Mouse (Mus musculus): Measurements from ENCODE around the gene Tbpl1. TPM values are rescaled to one million over a fixed set of nuclear protein-coding genes. Genes with fewer than 3 reads are reported as not detected.

The Tbpl1 gene
- polyA plus RNA-seq, 1 experiment: 35.9 TPM

DNA sequence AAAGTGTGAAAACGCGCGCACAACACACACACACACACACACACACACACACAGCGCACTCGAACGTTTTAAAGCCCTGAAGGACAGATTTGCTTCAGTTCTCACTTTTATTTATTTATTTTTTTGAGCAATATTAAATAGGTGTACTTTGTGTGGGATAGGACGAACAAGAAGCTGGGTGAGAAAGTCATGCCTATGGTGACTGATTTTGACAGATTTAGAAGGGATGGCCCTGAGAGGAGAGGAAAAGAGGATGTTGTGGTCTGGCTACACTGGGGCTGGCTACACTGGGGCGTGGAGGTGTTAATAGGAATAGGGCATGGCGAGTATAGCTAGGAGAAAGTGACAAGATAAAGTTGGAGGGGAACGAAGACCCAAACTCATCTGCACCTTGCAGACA lies 443 bp upstream of the Tbpl1 start:
- peaks cover 37% of the 10 kb centered on the region for H3K79me3 ChIP-seq (ENCODE audit: low read depth)
- H3K36me3 ChIP-seq (ENCODE audit: control insufficient read depth, insufficient read depth): no peaks in the 10 kb centered on the region
- H3ac ChIP-seq (ENCODE audit: control insufficient read depth, insufficient read length, low read depth): no peak overlapping the region
- TF ChIP-seq MYOD1 (IDR thresholded peaks at IDR 0.05; ENCODE audit: control insufficient read depth, insufficient read length, low read depth) (no peak), CEBPB (IDR thresholded peaks at IDR 0.05; ENCODE audit: low read depth) (no peak), USF1 (IDR thresholded peaks at IDR 0.05; ENCODE audit: low read depth) (no peak)
- peak overlapping the region; percentile 93 for H3K4me3 ChIP-seq (ENCODE audit: insufficient read depth, poor library complexity, severe bottlenecking)
- peaks cover 40% of the 10 kb centered on the region for H3K79me2 ChIP-seq (ENCODE audit: control insufficient read depth, insufficient read depth)
- no peaks in the 10 kb centered on the region for H3K27me3 ChIP-seq (ENCODE audit: control insufficient read depth, insufficient read depth, insufficient read length)

DNA sequence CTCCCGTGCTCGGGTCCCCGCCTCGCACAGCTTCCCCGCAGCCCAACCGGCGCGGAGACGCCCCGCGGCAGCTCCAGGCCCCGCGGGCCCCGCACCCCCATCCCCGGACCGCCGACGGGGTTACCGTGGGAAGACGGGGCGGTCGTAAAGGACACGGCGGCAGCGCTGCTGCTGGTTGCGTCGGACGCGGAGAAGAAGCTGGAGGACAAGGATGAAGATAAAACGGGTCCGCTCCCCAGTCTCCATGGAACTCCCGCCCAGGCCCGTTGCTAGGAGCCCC lies 806 bp downstream of the Tbpl1 start:
- no peak for TF ChIP-seq FOSL1 (IDR thresholded peaks at IDR 0.05; ENCODE audit: insufficient read depth, low read length, poor library complexity, severe bottlenecking)
- TF ChIP-seq USF1 (IDR thresholded peaks at IDR 0.05; ENCODE audit: low read depth): no peak
- TF ChIP-seq CEBPB (IDR thresholded peaks at IDR 0.05; ENCODE audit: low read depth): no peak
- TF ChIP-seq MAX (IDR thresholded peaks at IDR 0.05): no peak
- no peak for TF ChIP-seq MYOD1 (IDR thresholded peaks at IDR 0.05; ENCODE audit: control insufficient read depth, insufficient read length, low read depth)
- TF ChIP-seq CTCF (IDR thresholded peaks at IDR 0.05; ENCODE audit: control insufficient read depth, insufficient read depth, insufficient read length): no peak
- TF ChIP-seq MYOG (IDR thresholded peaks at IDR 0.05; ENCODE audit: control insufficient read depth, extremely low read depth, insufficient read length): no peak
- H3K4me3 ChIP-seq (ENCODE audit: insufficient read depth, poor library complexity, severe bottlenecking): peak overlapping the region; percentile 93
- peaks cover 52% of the 10 kb centered on the region for H3K79me2 ChIP-seq (ENCODE audit: control insufficient read depth, insufficient read depth)
- no peaks in the 10 kb centered on the region for H3K27me3 ChIP-seq (ENCODE audit: control insufficient read depth, insufficient read depth, insufficient read length)
- peak overlapping the region; percentile 83 for H3ac ChIP-seq (ENCODE audit: control insufficient read depth, insufficient read length, low read depth)
- H3K36me3 ChIP-seq (ENCODE audit: control insufficient read depth, insufficient read depth): no peaks in the 10 kb centered on the region
- peaks cover 50% of the 10 kb centered on the region for H3K79me3 ChIP-seq (ENCODE audit: low read depth)

DNA sequence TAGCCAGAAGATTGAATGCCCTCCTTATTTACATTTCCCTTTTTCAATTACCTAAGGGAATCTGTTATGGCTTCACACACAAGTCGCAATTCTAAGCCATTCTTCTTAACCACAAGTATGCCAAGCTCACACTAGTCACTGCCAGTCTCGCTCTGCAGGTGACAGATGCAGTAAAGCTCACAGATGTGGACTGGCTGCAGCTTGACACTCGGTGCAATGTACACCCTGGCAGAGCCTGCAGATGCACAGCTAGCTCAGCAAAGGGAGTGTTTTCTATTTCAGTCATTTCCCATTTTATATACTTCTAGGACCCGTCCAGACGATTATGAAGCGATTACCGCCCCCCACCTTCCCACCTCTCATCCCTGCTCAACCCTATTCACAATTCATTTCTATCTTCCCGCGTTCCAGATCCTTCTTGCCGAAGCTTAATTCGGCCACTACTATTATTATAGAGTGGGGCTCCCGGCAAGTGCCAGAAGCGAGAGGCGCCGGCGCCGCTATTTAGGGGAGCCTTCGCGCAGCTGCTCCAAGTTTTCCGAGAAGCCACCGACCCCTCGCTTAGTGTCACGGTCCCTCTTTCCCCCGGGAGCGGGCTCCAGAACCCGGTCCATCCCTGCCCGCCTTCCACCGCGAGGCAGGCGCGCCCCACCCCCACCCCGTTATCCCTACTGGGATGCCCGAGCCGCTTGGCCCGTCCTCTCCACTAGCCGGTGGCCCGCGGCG lies 1.3 kb downstream of the Tbpl1 start:
- Histone ChIP-seq H3K4me3 (ENCODE audit: insufficient read depth, poor library complexity, severe bottlenecking) (peak overlapping the region; percentile 93), H3K79me2 (ENCODE audit: control insufficient read depth, insufficient read depth) (peaks cover 57% of the 10 kb centered on the region), H3ac (ENCODE audit: control insufficient read depth, insufficient read length, low read depth) (peak overlapping the region; percentile 83), H3K36me3 (ENCODE audit: control insufficient read depth, insufficient read depth) (no peaks in the 10 kb centered on the region), H3K27me3 (ENCODE audit: control insufficient read depth, insufficient read depth, insufficient read length) (no peaks in the 10 kb centered on the region), H3K79me3 (ENCODE audit: low read depth) (peaks cover 51% of the 10 kb centered on the region)
- no peak for TF ChIP-seq CEBPB (IDR thresholded peaks at IDR 0.05; ENCODE audit: low read depth)
- peak; percentile 55 for TF ChIP-seq MYOD1 (IDR thresholded peaks at IDR 0.05; ENCODE audit: control insufficient read depth, insufficient read length, low read depth)
- no peak for TF ChIP-seq MYOG (IDR thresholded peaks at IDR 0.05; ENCODE audit: control insufficient read depth, extremely low read depth, insufficient read length)
- TF ChIP-seq FOSL1 (IDR thresholded peaks at IDR 0.05; ENCODE audit: insufficient read depth, low read length, poor library complexity, severe bottlenecking): no peak
- TF ChIP-seq USF1 (IDR thresholded peaks at IDR 0.05; ENCODE audit: low read depth): no peak
- no peak for TF ChIP-seq CTCF (IDR thresholded peaks at IDR 0.05; ENCODE audit: control insufficient read depth, insufficient read depth, insufficient read length)

DNA sequence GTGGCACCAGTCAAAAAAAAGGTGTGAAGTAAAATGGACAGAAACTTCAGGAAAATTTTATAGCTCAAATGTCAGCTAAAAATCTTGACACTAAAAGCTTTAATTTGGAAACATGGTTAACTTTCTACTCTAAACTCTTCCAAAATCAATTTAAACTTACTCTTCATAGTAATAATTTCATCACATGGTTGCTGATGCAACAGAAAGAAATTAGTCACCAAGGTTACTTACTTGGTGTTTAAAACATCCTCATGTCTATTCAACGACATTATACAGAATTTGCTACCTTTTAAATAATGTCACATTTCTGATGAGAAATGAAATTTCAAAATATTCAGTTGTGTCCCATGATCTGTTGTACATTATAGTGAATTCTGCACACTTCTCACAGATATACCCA lies 3.5 kb downstream of the Tbpl1 start:
- peaks cover 79% of the 10 kb centered on the region for H3K79me2 ChIP-seq (ENCODE audit: control insufficient read depth, insufficient read depth)
- H3K79me3 ChIP-seq (ENCODE audit: low read depth): peaks cover 72% of the 10 kb centered on the region
- no peak for TF ChIP-seq MYOD1 (IDR thresholded peaks at IDR 0.05; ENCODE audit: control insufficient read depth, insufficient read length, low read depth)
- no peak for TF ChIP-seq CTCF (IDR thresholded peaks at IDR 0.05; ENCODE audit: control insufficient read depth, insufficient read depth, insufficient read length)
- no peak for TF ChIP-seq MAX (IDR thresholded peaks at IDR 0.05)
- no peak for TF ChIP-seq FOSL1 (IDR thresholded peaks at IDR 0.05; ENCODE audit: insufficient read depth, low read length, poor library complexity, severe bottlenecking)
- TF ChIP-seq CEBPB (IDR thresholded peaks at IDR 0.05; ENCODE audit: low read depth): no peak
- no peak for TF ChIP-seq MYOG (IDR thresholded peaks at IDR 0.05; ENCODE audit: control insufficient read depth, extremely low read depth, insufficient read length)
- no peak for TF ChIP-seq USF1 (IDR thresholded peaks at IDR 0.05; ENCODE audit: low read depth)
- H3K27me3 ChIP-seq (ENCODE audit: control insufficient read depth, insufficient read depth, insufficient read length): no peaks in the 10 kb centered on the region
- H3K36me3 ChIP-seq (ENCODE audit: control insufficient read depth, insufficient read depth): no peaks in the 10 kb centered on the region
- no peak overlapping the region for H3ac ChIP-seq (ENCODE audit: control insufficient read depth, insufficient read length, low read depth)
- no peak overlapping the region for H3K4me3 ChIP-seq (ENCODE audit: insufficient read depth, poor library complexity, severe bottlenecking)

DNA sequence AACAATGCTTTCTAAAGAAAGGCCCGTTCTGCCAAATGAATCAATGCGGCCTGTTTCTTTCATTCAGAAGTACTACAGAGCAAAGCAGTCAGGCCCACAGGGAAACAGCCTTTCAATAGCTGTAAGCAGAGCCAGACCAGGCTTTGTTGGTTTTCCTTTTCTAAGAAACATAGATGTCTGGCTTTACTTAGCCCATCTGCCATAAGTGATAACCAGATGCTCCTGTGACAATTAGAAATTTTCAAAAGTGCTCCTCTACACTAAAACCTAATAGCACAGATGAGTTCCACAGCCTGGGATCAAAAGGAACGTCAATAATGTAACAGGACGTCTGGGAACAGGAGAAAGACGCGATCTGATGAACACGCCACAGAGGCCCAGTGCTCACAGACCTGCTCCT lies 5.4 kb downstream of the Tbpl1 start:
- Histone ChIP-seq H3K4me3 (ENCODE audit: insufficient read depth, poor library complexity, severe bottlenecking) (no peak overlapping the region), H3K79me2 (ENCODE audit: control insufficient read depth, insufficient read depth) (peaks cover 99% of the 10 kb centered on the region), H3K27me3 (ENCODE audit: control insufficient read depth, insufficient read depth, insufficient read length) (no peaks in the 10 kb centered on the region), H3K79me3 (ENCODE audit: low read depth) (peaks cover 92% of the 10 kb centered on the region), H3ac (ENCODE audit: control insufficient read depth, insufficient read length, low read depth) (no peak overlapping the region), H3K36me3 (ENCODE audit: control insufficient read depth, insufficient read depth) (no peaks in the 10 kb centered on the region)
- TF ChIP-seq MAX (IDR thresholded peaks at IDR 0.05): no peak
- TF ChIP-seq CTCF (IDR thresholded peaks at IDR 0.05; ENCODE audit: control insufficient read depth, insufficient read depth, insufficient read length): no peak
- TF ChIP-seq FOSL1 (IDR thresholded peaks at IDR 0.05; ENCODE audit: insufficient read depth, low read length, poor library complexity, severe bottlenecking): no peak
- no peak for TF ChIP-seq MYOG (IDR thresholded peaks at IDR 0.05; ENCODE audit: control insufficient read depth, extremely low read depth, insufficient read length)
- TF ChIP-seq CEBPB (IDR thresholded peaks at IDR 0.05; ENCODE audit: low read depth): no peak
- TF ChIP-seq MYOD1 (IDR thresholded peaks at IDR 0.05; ENCODE audit: control insufficient read depth, insufficient read length, low read depth): no peak
- TF ChIP-seq USF1 (IDR thresholded peaks at IDR 0.05; ENCODE audit: low read depth): no peak

DNA sequence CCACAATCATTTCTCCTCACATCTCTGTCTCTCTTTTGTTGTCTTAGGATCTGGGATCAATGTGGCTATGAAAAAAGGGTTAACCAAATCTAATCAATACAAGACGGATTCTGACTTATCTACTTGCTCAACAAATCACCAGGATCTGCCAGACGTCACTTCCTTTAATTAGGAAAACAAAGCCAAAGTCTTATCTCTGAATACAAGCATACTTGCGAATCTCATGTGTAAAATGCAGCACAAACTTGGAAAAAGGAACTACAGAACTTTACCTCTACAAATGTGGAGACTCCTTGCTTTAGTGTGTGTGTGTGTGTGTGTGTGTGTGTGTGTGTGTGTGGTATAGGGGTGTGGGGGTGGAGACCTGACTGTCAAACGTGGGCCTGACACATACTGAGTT lies 6.6 kb downstream of the Tbpl1 start:
- H3K36me3 ChIP-seq (ENCODE audit: control insufficient read depth, insufficient read depth): no peaks in the 10 kb centered on the region
- TF ChIP-seq MAX (IDR thresholded peaks at IDR 0.05) (no peak), MYOD1 (IDR thresholded peaks at IDR 0.05; ENCODE audit: control insufficient read depth, insufficient read length, low read depth) (no peak), FOSL1 (IDR thresholded peaks at IDR 0.05; ENCODE audit: insufficient read depth, low read length, poor library complexity, severe bottlenecking) (no peak), CEBPB (IDR thresholded peaks at IDR 0.05; ENCODE audit: low read depth) (no peak), USF1 (IDR thresholded peaks at IDR 0.05; ENCODE audit: low read depth) (no peak), CTCF (IDR thresholded peaks at IDR 0.05; ENCODE audit: control insufficient read depth, insufficient read depth, insufficient read length) (no peak), MYOG (IDR thresholded peaks at IDR 0.05; ENCODE audit: control insufficient read depth, extremely low read depth, insufficient read length) (no peak)
- no peaks in the 10 kb centered on the region for H3K27me3 ChIP-seq (ENCODE audit: control insufficient read depth, insufficient read depth, insufficient read length)
- peaks cover 100% of the 10 kb centered on the region for H3K79me2 ChIP-seq (ENCODE audit: control insufficient read depth, insufficient read depth)
- peaks cover 96% of the 10 kb centered on the region for H3K79me3 ChIP-seq (ENCODE audit: low read depth)
- H3ac ChIP-seq (ENCODE audit: control insufficient read depth, insufficient read length, low read depth): no peak overlapping the region
- H3K4me3 ChIP-seq (ENCODE audit: insufficient read depth, poor library complexity, severe bottlenecking): no peak overlapping the region
